Mouse (Mus musculus): ENCODE measurements around the gene Oprm1. TPM values are rescaled to one million over a fixed set of nuclear protein-coding genes. Genes with fewer than 3 reads are reported as not detected.

The Oprm1 gene
- polyA plus RNA-seq, 1 experiment: not detected

- Histone ChIP-seq H3K4me3 (no peak overlapping the region), H3K4me2 (ENCODE audit: low read depth) (no peak overlapping the region), H3K27me3 (ENCODE audit: control insufficient read depth, insufficient read depth, insufficient read length) (no peaks in the 10 kb centered on the region), H3K36me3 (ENCODE audit: control insufficient read depth, insufficient read depth) (no peaks in the 10 kb centered on the region), H3ac (ENCODE audit: control insufficient read depth, insufficient read length) (no peak overlapping the region), H3K79me2 (ENCODE audit: control insufficient read depth, insufficient read depth) (no peaks in the 10 kb centered on the region)
- no peak for TF ChIP-seq SRF (IDR thresholded peaks at IDR 0.05; ENCODE audit: control insufficient read depth, insufficient read length, low read depth)
- no peak for TF ChIP-seq TCF12 (IDR thresholded peaks at IDR 0.05; ENCODE audit: insufficient read depth, poor library complexity, severe bottlenecking)
- TF ChIP-seq MAX (IDR thresholded peaks at IDR 0.05; ENCODE audit: low read depth): no peak
- TF ChIP-seq CEBPB (IDR thresholded peaks at IDR 0.05; ENCODE audit: insufficient read depth, poor library complexity, severe bottlenecking): no peak
- TF ChIP-seq MYOD1 (IDR thresholded peaks at IDR 0.05; ENCODE audit: control insufficient read depth in 1 of 3, insufficient read length in 2 of 3, low read depth in 2 of 3): no peak
- TF ChIP-seq POLR2A (IDR thresholded peaks at IDR 0.05; ENCODE audit: insufficient read length, low read depth): no peak
- no peak for TF ChIP-seq POLR2AphosphoS2 (IDR thresholded peaks at IDR 0.05; ENCODE audit: insufficient read length, low read depth)
These were observed 312.6 kb downstream of the Oprm1 start for GRCm38 (mm10) chr10:7070924-7071323.

- no peak for TF ChIP-seq CEBPB (IDR thresholded peaks at IDR 0.05; ENCODE audit: insufficient read depth, poor library complexity, severe bottlenecking)
- H3ac ChIP-seq (ENCODE audit: control insufficient read depth, insufficient read length): no peak overlapping the region
- no peak overlapping the region for H3K4me3 ChIP-seq
These were observed 315.9 kb downstream of the Oprm1 start for GRCm38 (mm10) chr10:7074231-7074630.

GRCm38 (mm10) chr10:7075661-7076060 is 317.4 kb downstream of the Oprm1 start:
- Histone ChIP-seq H3K4me3 (no peak overlapping the region), H3K27me3 (ENCODE audit: control insufficient read depth, insufficient read depth, insufficient read length) (no peaks in the 10 kb centered on the region), H3K79me2 (ENCODE audit: control insufficient read depth, insufficient read depth) (no peaks in the 10 kb centered on the region), H3K36me3 (ENCODE audit: control insufficient read depth, insufficient read depth) (no peaks in the 10 kb centered on the region), H3ac (ENCODE audit: control insufficient read depth, insufficient read length) (no peak overlapping the region), H3K4me2 (ENCODE audit: low read depth) (peak overlapping the region; percentile 75)
- TF ChIP-seq POLR2AphosphoS2 (IDR thresholded peaks at IDR 0.05; ENCODE audit: insufficient read length, low read depth): no peak
- no peak for TF ChIP-seq SRF (IDR thresholded peaks at IDR 0.05; ENCODE audit: control insufficient read depth, insufficient read length, low read depth)
- TF ChIP-seq TCF3 (IDR thresholded peaks at IDR 0.05; ENCODE audit: insufficient read length, low read depth): no peak
- TF ChIP-seq MAX (IDR thresholded peaks at IDR 0.05; ENCODE audit: low read depth): no peak
- no peak for TF ChIP-seq E2F4 (IDR thresholded peaks at IDR 0.05; ENCODE audit: insufficient read depth)
- no peak for TF ChIP-seq REST (IDR thresholded peaks at IDR 0.05; ENCODE audit: insufficient read depth, insufficient read length)
- TF ChIP-seq POLR2A (IDR thresholded peaks at IDR 0.05; ENCODE audit: insufficient read length, low read depth): no peak
- no peak for TF ChIP-seq TCF12 (IDR thresholded peaks at IDR 0.05; ENCODE audit: insufficient read depth, poor library complexity, severe bottlenecking)
- TF ChIP-seq MYOD1 (IDR thresholded peaks at IDR 0.05; ENCODE audit: control insufficient read depth in 1 of 3, insufficient read length in 2 of 3, low read depth in 2 of 3): no peak
- no peak for TF ChIP-seq CEBPB (IDR thresholded peaks at IDR 0.05; ENCODE audit: insufficient read depth, poor library complexity, severe bottlenecking)
- TF ChIP-seq USF1 (IDR thresholded peaks at IDR 0.05; ENCODE audit: low read depth): no peak
- TF ChIP-seq MYOG (IDR thresholded peaks at IDR 0.05; ENCODE audit: control insufficient read depth in 1 of 3, insufficient read depth in 1 of 3, insufficient read length in 2 of 3, low read depth in 2 of 3): no peak

More at GRCm38 (mm10) chr10:7074231-7074630, 315.9 kb downstream of the Oprm1 start:
- no peak overlapping the region for H3K4me2 ChIP-seq (ENCODE audit: low read depth)
- H3K36me3 ChIP-seq (ENCODE audit: control insufficient read depth, insufficient read depth): no peaks in the 10 kb centered on the region
- H3K27me3 ChIP-seq (ENCODE audit: control insufficient read depth, insufficient read depth, insufficient read length): no peaks in the 10 kb centered on the region
- H3K79me2 ChIP-seq (ENCODE audit: control insufficient read depth, insufficient read depth): no peaks in the 10 kb centered on the region

- TF ChIP-seq POLR2A (IDR thresholded peaks at IDR 0.05; ENCODE audit: insufficient read length, low read depth) (no peak), MYOG (IDR thresholded peaks at IDR 0.05; ENCODE audit: control insufficient read depth in 1 of 3, insufficient read depth in 1 of 3, insufficient read length in 2 of 3, low read depth in 2 of 3) (peak in 1 of 3 experiments; percentile 5)
- Histone ChIP-seq H3K4me3 (no peak overlapping the region), H3K79me2 (ENCODE audit: control insufficient read depth, insufficient read depth) (no peaks in the 10 kb centered on the region), H3K36me3 (ENCODE audit: control insufficient read depth, insufficient read depth) (no peaks in the 10 kb centered on the region), H3K4me2 (ENCODE audit: low read depth) (peak overlapping the region; percentile 75), H3ac (ENCODE audit: control insufficient read depth, insufficient read length) (no peak overlapping the region), H3K27me3 (ENCODE audit: control insufficient read depth, insufficient read depth, insufficient read length) (no peaks in the 10 kb centered on the region)
These were observed 317.9 kb downstream of the Oprm1 start for GRCm38 (mm10) chr10:7076201-7076600.

- Histone ChIP-seq H3K79me2 (ENCODE audit: control insufficient read depth, insufficient read depth) (no peaks in the 10 kb centered on the region), H3ac (ENCODE audit: control insufficient read depth, insufficient read length) (no peak overlapping the region), H3K36me3 (ENCODE audit: control insufficient read depth, insufficient read depth) (no peaks in the 10 kb centered on the region), H3K27me3 (ENCODE audit: control insufficient read depth, insufficient read depth, insufficient read length) (no peaks in the 10 kb centered on the region), H3K4me2 (ENCODE audit: low read depth) (peak overlapping the region; percentile 75), H3K4me3 (peak overlapping the region; percentile 2)
- TF ChIP-seq CEBPB (IDR thresholded peaks at IDR 0.05; ENCODE audit: insufficient read depth, poor library complexity, severe bottlenecking) (0 out of 2 replicates have a peak, but pooled peaks have one; percentile 6), SRF (IDR thresholded peaks at IDR 0.05; ENCODE audit: control insufficient read depth, insufficient read length, low read depth) (no peak)
These were observed 318.4 kb downstream of the Oprm1 start for GRCm38 (mm10) chr10:7076662-7077211.

- H3ac ChIP-seq (ENCODE audit: control insufficient read depth, insufficient read length): no peak overlapping the region
- H3K79me2 ChIP-seq (ENCODE audit: control insufficient read depth, insufficient read depth): no peaks in the 10 kb centered on the region
- no peak for TF ChIP-seq MYOG (IDR thresholded peaks at IDR 0.05; ENCODE audit: control insufficient read depth in 1 of 3, insufficient read depth in 1 of 3, insufficient read length in 2 of 3, low read depth in 2 of 3)
- TF ChIP-seq TCF3 (IDR thresholded peaks at IDR 0.05; ENCODE audit: insufficient read length, low read depth): no peak
- no peak for TF ChIP-seq E2F4 (IDR thresholded peaks at IDR 0.05; ENCODE audit: insufficient read depth)
- no peak for TF ChIP-seq TCF12 (IDR thresholded peaks at IDR 0.05; ENCODE audit: insufficient read depth, poor library complexity, severe bottlenecking)
- TF ChIP-seq MYOD1 (IDR thresholded peaks at IDR 0.05; ENCODE audit: control insufficient read depth in 1 of 3, insufficient read length in 2 of 3, low read depth in 2 of 3): no peak
- TF ChIP-seq POLR2A (IDR thresholded peaks at IDR 0.05; ENCODE audit: insufficient read length, low read depth): no peak
- TF ChIP-seq SRF (IDR thresholded peaks at IDR 0.05; ENCODE audit: control insufficient read depth, insufficient read length, low read depth): no peak
- no peak for TF ChIP-seq MAX (IDR thresholded peaks at IDR 0.05; ENCODE audit: low read depth)
- TF ChIP-seq REST (IDR thresholded peaks at IDR 0.05; ENCODE audit: insufficient read depth, insufficient read length): no peak
- no peak for TF ChIP-seq USF1 (IDR thresholded peaks at IDR 0.05; ENCODE audit: low read depth)
- TF ChIP-seq POLR2AphosphoS2 (IDR thresholded peaks at IDR 0.05; ENCODE audit: insufficient read length, low read depth): no peak
- no peak for TF ChIP-seq CEBPB (IDR thresholded peaks at IDR 0.05; ENCODE audit: insufficient read depth, poor library complexity, severe bottlenecking)
- H3K4me2 ChIP-seq (ENCODE audit: low read depth): peak overlapping the region; percentile 61
- peak overlapping the region; percentile 2 for H3K4me3 ChIP-seq
- H3K36me3 ChIP-seq (ENCODE audit: control insufficient read depth, insufficient read depth): no peaks in the 10 kb centered on the region
- H3K27me3 ChIP-seq (ENCODE audit: control insufficient read depth, insufficient read depth, insufficient read length): no peaks in the 10 kb centered on the region
These were observed 319.1 kb downstream of the Oprm1 start for GRCm38 (mm10) chr10:7077389-7077808.
